Mouse (Mus musculus): ENCODE data around the gene Rnf183. TPM values are rescaled to one million over a fixed set of nuclear protein-coding genes. Genes with fewer than 3 reads are reported as not detected.

Gene Rnf183
- polyA plus RNA-seq, 1 experiment from 2014 or later = 0.41 TPM

- Histone ChIP-seq H3K4me3 (replicated peaks) (no peak overlapping the region), H3K9me3 (replicated peaks) (no peaks in the 10 kb centered on the region), H3K4me2 (replicated peaks) (no peak overlapping the region), H3K9ac (no peak overlapping the region), H3K27me3 (no peaks in the 10 kb centered on the region), H3K4me1 (no peaks in the 10 kb centered on the region), H3K27ac (replicated peaks) (no peak overlapping the region), H3K36me3 (0 out of 2 replicates have a peak, but pooled peaks cover 8% of the 10 kb centered on the region)
- ATAC-seq (ENCODE audit: insufficient number of reproducible peaks, low FRiP score, low TSS enrichment, low read depth) = no peak
These were observed 4.4 kb downstream of the Rnf183 start for GRCm38 (mm10) chr4:62430678-62431077.

DNA sequence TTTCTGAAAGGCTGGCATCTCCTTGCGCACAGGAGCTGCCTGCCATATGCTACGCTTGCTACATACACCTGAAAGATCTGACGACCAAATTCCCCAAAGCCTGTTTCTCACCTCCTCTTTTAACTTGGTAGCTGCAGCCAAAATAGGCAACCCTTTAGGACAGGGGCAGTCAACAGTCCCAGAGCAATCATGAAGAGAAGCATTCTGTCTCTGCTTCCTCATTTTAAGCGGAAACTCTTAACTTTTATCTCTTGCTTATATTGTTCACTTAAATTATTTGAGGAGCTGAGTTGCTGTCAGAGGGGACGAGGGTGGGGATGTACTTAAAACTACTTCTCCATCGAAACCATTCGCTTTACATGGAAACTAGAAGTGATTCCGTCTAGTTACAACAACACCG is 5.4 kb downstream of the Rnf183 start:
- no peak for ATAC-seq (ENCODE audit: insufficient number of reproducible peaks, low FRiP score, low TSS enrichment, low read depth)
- WGBS = 86% methylated on average over 9 of the region's 9 CpGs

DNA sequence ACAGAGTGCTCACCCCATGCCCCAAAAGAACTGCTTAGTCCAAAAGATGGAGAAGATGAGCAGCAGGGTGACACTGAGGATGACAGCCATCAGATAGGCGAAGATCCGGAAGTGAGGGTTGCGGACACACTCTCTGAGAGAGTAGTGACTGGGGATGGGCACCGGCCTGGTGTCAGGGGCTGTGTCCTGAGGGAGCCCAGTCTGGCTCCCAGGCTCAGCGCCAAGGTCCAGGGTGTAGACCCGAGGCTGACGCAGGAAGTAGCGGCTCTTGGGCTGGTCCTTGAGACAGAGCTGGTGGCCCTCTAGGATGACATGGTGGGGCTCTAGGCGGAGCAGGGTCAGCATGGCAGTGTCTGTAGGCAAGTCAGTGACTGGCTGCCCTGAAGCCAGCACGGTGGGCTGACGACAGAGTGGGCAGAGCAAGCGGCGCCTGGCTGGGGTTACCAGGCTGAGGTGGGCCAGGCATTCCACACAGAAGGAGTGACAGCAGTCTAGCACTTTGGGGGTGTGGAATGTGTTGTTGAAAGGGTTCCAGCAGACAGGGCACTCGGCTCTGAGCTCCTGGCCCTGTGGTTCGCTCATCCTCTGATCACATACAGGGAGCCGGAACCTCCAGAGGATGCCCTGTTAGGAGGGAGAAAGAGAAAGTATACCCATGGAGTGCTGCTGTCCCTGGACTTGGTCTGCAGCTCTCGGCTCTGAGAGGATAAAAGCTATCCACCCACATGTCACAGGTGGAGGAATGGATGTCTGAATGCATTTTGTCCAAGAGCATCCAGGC is 6.9 kb downstream of the Rnf183 start:
- ATAC-seq (ENCODE audit: insufficient number of reproducible peaks, low FRiP score, low TSS enrichment, low read depth) = no peak
- WGBS = 72% methylated on average over 17 of the region's 17 CpGs
- Histone ChIP-seq H3K4me1 (no peaks in the 10 kb centered on the region), H3K27me3 (no peaks in the 10 kb centered on the region), H3K27ac (replicated peaks) (no peak overlapping the region), H3K36me3 (peaks cover 29% of the 10 kb centered on the region), H3K9me3 (replicated peaks) (no peaks in the 10 kb centered on the region), H3K9ac (no peak overlapping the region), H3K4me2 (replicated peaks) (no peak overlapping the region), H3K4me3 (replicated peaks) (no peak overlapping the region)

More for the DNA sequence above, 5.4 kb downstream of the Rnf183 start:
- no peaks in the 10 kb centered on the region for H3K4me1 ChIP-seq
- H3K4me2 ChIP-seq (replicated peaks) = no peak overlapping the region
- H3K9ac ChIP-seq = no peak overlapping the region
- no peak overlapping the region for H3K4me3 ChIP-seq (replicated peaks)
- H3K27me3 ChIP-seq = no peaks in the 10 kb centered on the region
- no peaks in the 10 kb centered on the region for H3K9me3 ChIP-seq (replicated peaks)
- H3K27ac ChIP-seq (replicated peaks) = no peak overlapping the region
- peaks cover 18% of the 10 kb centered on the region for H3K36me3 ChIP-seq

- H3K36me3 ChIP-seq = peaks cover 52% of the 10 kb centered on the region
- no peaks in the 10 kb centered on the region for H3K27me3 ChIP-seq
- no peak overlapping the region for H3K9ac ChIP-seq
- H3K4me3 ChIP-seq (replicated peaks) = no peak overlapping the region
- ATAC-seq (ENCODE audit: insufficient number of reproducible peaks, low FRiP score, low TSS enrichment, low read depth) = no peak
- H3K9me3 ChIP-seq (replicated peaks) = no peaks in the 10 kb centered on the region
- H3K27ac ChIP-seq (replicated peaks) = no peak overlapping the region
- WGBS = 89% methylated on average over 4 of the region's 4 CpGs
- H3K4me1 ChIP-seq = no peaks in the 10 kb centered on the region
- H3K4me2 ChIP-seq (replicated peaks) = no peak overlapping the region
These were observed 9.2 kb downstream of the Rnf183 start for GRCm38 (mm10) chr4:62425891-62426290.

GRCm38 (mm10) chr4:62419091-62419490 is 16.0 kb downstream of the Rnf183 start:
- no peak overlapping the region for H3K27ac ChIP-seq (replicated peaks)
- H3K9me3 ChIP-seq (replicated peaks) = no peaks in the 10 kb centered on the region
- no peak overlapping the region for H3K4me2 ChIP-seq (replicated peaks)
- H3K36me3 ChIP-seq = peaks cover 100% of the 10 kb centered on the region
- H3K27me3 ChIP-seq = no peaks in the 10 kb centered on the region
- H3K4me1 ChIP-seq = no peaks in the 10 kb centered on the region
- no peak for ATAC-seq (ENCODE audit: insufficient number of reproducible peaks, low FRiP score, low TSS enrichment, low read depth)
- H3K9ac ChIP-seq = no peak overlapping the region
- H3K4me3 ChIP-seq (replicated peaks) = no peak overlapping the region
- 95% methylated on average over 6 of the region's 6 CpGs for WGBS

GRCm38 (mm10) chr4:62418448-62418847 is 16.6 kb downstream of the Rnf183 start:
- Histone ChIP-seq H3K4me2 (replicated peaks) (no peak overlapping the region), H3K36me3 (peaks cover 100% of the 10 kb centered on the region), H3K9me3 (replicated peaks) (no peaks in the 10 kb centered on the region), H3K4me1 (no peaks in the 10 kb centered on the region), H3K9ac (no peak overlapping the region), H3K4me3 (replicated peaks) (no peak overlapping the region), H3K27ac (replicated peaks) (no peak overlapping the region), H3K27me3 (no peaks in the 10 kb centered on the region)
- ATAC-seq (ENCODE audit: insufficient number of reproducible peaks, low FRiP score, low TSS enrichment, low read depth) = no peak; the same call in 1 of the 2 replicates
- WGBS = 84% methylated on average over 8 of the region's 8 CpGs

DNA sequence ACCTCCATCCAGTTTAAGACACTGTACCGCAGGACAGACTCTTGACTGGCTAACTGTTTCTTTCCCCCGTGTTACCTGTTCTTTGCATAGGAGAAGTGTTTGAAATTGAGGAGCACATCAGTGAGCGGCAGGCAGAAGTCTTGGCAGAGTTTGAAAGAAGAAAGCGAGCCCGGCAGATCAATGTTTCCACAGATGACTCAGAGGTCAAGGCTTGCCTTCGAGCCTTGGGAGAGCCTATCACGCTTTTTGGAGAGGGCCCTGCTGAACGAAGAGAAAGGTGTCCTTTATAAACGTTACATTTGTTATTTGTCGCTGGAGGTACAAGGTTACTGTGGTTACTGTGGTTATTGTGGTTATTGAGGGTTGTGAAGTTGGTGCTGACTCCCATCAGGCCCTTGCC is 23.4 kb downstream of the Rnf183 start:
- no peak overlapping the region for H3K9ac ChIP-seq
- H3K4me1 ChIP-seq = peaks cover 19% of the 10 kb centered on the region
- WGBS = 90% methylated on average over 10 of the region's 10 CpGs
- H3K36me3 ChIP-seq = peaks cover 53% of the 10 kb centered on the region
- no peaks in the 10 kb centered on the region for H3K9me3 ChIP-seq (replicated peaks)
- H3K4me2 ChIP-seq (replicated peaks) = no peak overlapping the region
- no peak overlapping the region for H3K4me3 ChIP-seq (replicated peaks)
- no peak for ATAC-seq (ENCODE audit: insufficient number of reproducible peaks, low FRiP score, low TSS enrichment, low read depth)
- no peaks in the 10 kb centered on the region for H3K27me3 ChIP-seq
- H3K27ac ChIP-seq (replicated peaks) = no peak overlapping the region

DNA sequence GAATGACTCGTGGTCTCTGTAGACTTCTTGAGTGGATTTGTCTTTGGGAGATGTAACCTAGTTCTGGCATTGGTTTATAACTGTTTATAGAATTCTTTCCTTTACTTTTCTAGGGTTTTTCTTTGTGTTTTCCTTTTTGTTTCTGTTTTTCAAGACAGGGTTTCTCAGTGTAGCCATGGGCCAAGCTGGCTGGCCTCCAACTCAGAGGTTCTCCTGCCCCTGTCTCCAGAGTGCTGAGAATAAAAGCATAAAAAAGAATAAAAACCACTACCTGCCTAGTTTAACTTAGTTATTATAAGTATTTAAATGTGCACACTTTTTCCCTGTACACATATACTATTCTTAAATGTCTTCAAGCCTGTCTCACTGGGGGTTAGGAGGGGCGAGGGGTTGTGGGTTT is 24.7 kb downstream of the Rnf183 start:
- no peak overlapping the region for H3K9ac ChIP-seq
- no peaks in the 10 kb centered on the region for H3K27me3 ChIP-seq
- H3K27ac ChIP-seq (replicated peaks) = no peak overlapping the region
- peak overlapping the region; percentile 79; the same call in 1 of the 2 replicates for H3K4me3 ChIP-seq (replicated peaks)
- peak overlapping the region; percentile 74; the same call in 1 of the 2 replicates for H3K4me2 ChIP-seq (replicated peaks)
- peaks cover 29% of the 10 kb centered on the region for H3K4me1 ChIP-seq
- 86% methylated on average over 2 of the region's 2 CpGs for WGBS
- H3K36me3 ChIP-seq = peaks cover 40% of the 10 kb centered on the region
- no peak for ATAC-seq (ENCODE audit: insufficient number of reproducible peaks, low FRiP score, low TSS enrichment, low read depth)
- H3K9me3 ChIP-seq (replicated peaks) = no peaks in the 10 kb centered on the region

GRCm38 (mm10) chr4:62409615-62410014 is 25.4 kb downstream of the Rnf183 start:
- Histone ChIP-seq H3K36me3 (peaks cover 33% of the 10 kb centered on the region), H3K9ac (peak overlapping the region; percentile 86), H3K9me3 (replicated peaks) (no peaks in the 10 kb centered on the region), H3K4me1 (peaks cover 29% of the 10 kb centered on the region), H3K4me2 (replicated peaks) (peak overlapping the region; percentile 74), H3K27ac (replicated peaks) (peak overlapping the region; percentile 93), H3K27me3 (no peaks in the 10 kb centered on the region), H3K4me3 (replicated peaks) (peak overlapping the region; percentile 79)
- 17% methylated on average over 6 of the region's 6 CpGs for WGBS
- ATAC-seq (ENCODE audit: insufficient number of reproducible peaks, low FRiP score, low TSS enrichment, low read depth) = no peak

DNA sequence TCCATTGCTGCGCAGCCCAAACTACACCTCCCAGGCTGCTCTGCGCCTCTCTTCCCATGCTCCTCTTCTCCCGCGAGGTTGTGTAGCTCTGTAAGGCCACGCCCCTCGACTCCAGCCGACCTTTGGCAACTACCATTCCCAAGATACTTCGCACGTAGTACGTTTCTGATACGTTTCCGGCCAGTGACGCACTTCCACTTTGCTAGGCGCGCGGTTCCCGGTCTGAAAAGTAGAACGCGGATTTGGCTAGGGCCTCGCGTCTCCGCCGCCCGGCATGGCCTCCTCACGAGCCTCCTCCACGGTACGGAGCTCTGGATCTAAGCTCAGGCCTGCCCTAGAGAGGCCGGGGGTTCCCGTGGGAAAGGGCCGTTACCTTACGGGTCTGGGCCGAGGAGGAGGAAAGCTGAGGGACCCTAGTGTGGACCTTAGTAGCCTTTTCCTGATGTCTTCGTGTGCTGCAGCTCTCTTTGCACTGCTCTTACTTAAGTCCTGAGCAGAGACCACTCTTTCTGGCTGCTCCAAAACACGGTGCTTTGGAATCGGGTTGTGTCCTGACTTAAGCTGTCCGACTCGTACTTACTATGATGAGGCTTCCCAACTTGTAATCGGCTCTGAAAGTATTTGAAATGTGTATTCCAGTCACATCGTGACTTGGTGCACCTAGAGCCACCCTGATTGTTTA is 26.3 kb downstream of the Rnf183 start, which contains the start of the genes Cdc26 and Prpf4:
TSS of gene Cdc26 (minus strand) at position 42 of the 682 bp plus-strand sequence.
TSS of gene Prpf4 (plus strand) at position 197 of the 682 bp plus-strand sequence.
- peak within 1 kb of the TSS; percentile 79 for H3K4me3 ChIP-seq (replicated peaks)
- peaks cover 30% of the 10 kb centered on the region for H3K36me3 ChIP-seq
- peak within 1 kb of the TSS; percentile 86 for H3K9ac ChIP-seq
- peak within 1 kb of the TSS; percentile 74 for H3K4me2 ChIP-seq (replicated peaks)
- no peaks in the 10 kb centered on the region for H3K27me3 ChIP-seq
- peak within 1 kb of the TSS; percentile 93 for H3K27ac ChIP-seq (replicated peaks)
- peak; percentile 99 for ATAC-seq (ENCODE audit: insufficient number of reproducible peaks, low FRiP score, low TSS enrichment, low read depth)
- under 1% methylated on average over 39 of the region's 39 CpGs for WGBS
- peaks cover 29% of the 10 kb centered on the region for H3K4me1 ChIP-seq
- no peaks in the 10 kb centered on the region for H3K9me3 ChIP-seq (replicated peaks)

DNA sequence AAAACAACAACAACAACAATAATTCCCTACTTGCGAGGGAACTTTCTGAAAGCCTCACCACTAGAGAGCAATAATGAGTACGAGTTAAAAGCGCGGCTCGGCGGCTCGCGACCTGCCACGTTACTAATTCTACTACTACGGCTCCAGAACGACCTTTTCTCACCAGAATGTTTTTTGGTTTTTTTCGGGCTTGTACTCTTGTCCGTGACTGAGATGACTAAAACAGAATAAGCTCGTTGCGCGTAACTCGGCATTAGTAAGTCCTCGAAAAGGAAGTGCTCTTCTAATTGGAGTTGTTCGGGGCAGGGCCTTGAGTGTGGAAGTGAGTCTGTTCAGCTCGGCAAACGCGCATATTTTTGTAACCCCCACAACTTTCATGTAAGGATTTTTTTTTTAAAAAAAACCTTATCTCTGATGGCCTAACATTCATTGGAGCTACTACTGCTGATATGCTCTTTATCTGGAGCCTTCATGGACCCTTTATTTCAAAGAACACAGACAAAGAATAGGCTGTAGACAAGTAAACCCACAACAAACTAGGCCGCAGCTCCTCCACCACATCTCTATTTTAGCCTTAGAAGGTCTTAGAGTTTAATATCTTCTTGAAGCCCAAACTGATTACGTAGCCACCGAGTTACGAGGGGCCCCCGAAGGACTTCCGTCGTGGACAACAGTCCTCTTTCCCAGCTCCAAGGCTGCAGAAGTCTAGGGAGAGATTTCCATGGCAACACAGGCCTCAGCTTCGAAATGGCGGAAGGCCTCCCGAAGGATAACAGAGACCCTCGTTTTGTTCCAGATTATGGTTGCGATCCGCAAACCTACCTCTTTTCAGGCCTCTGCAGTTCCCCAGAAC is 27.1 kb downstream of the Rnf183 start:
- Histone ChIP-seq H3K9ac (peak overlapping the region; percentile 68), H3K36me3 (peaks cover 25% of the 10 kb centered on the region), H3K4me3 (replicated peaks) (peak overlapping the region; percentile 79), H3K27me3 (no peaks in the 10 kb centered on the region), H3K4me1 (peaks cover 29% of the 10 kb centered on the region), H3K27ac (replicated peaks) (peak overlapping the region; percentile 90), H3K9me3 (replicated peaks) (no peaks in the 10 kb centered on the region), H3K4me2 (replicated peaks) (peak overlapping the region; percentile 49)
- under 1% methylated on average over 35 of the region's 35 CpGs for WGBS
- ATAC-seq (ENCODE audit: insufficient number of reproducible peaks, low FRiP score, low TSS enrichment, low read depth) = 0 out of 2 replicates have a peak, but pooled peaks have one; percentile 16
